In genomic region chr1:42889421-42889887, GRCm38 (mm10) we compare ENCODE assay signal across 14 mouse cellular contexts. TPM values are rescaled to one million over a fixed set of nuclear protein-coding genes. Genes with fewer than 3 reads are reported as not detected.
A peak's percentile ranks its signal among the peaks of the same experiment; 100 is the strongest.
DNase-seq lines count a peak whose midpoint lies in the region; ATAC-seq lines count a peak whose summit lies in the region.
"Had no signal": no experiment of that assay in that cellular context is flagged by ENCODE, and none has a peak within 500 bp of the region (broad histone marks: within the 10 kb centered on the region; RNA-seq: fewer than 3 reads in every experiment).

No protein-coding gene starts in this region.

- DNase-seq in heart, postnatal 10 days = peak; percentile 13 to 15
- DNase-seq in heart, postnatal 14 days = no peak
- DNase-seq in embryonic facial prominence, embryonic 10.5 days (ENCODE audit: low spot score) = peak; percentile 41
- DNase-seq in hindbrain, embryonic 11.5 days (ENCODE audit: low spot score) = peak; percentile 57
- no peak for DNase-seq in gastrocnemius, adult 18-20 months (ENCODE audit: low spot score)
- no peak for DNase-seq in gastrocnemius, postnatal 25 days
- DNase-seq: gastrocnemius, postnatal 36 days; layer of hippocampus, postnatal 36 days; right cerebral cortex, postnatal 4 days; thymus, adult 18-20 months had no signal

- no peaks in the 10 kb centered on the region for H3K9me3 ChIP-seq in embryonic facial prominence, embryonic 10.5 days
- H3K9me3 ChIP-seq in hindbrain, embryonic 11.5 days (ENCODE audit: control insufficient read depth, low read length) = no peaks in the 10 kb centered on the region
- H3K9me3 ChIP-seq in midbrain, embryonic 16.5 days (replicated peaks; ENCODE audit: control insufficient read depth, low read length, poor library complexity, severe bottlenecking) = no peaks in the 10 kb centered on the region
- H3K9me3 ChIP-seq: embryonic facial prominence, embryonic 13.5 days; liver, embryonic 15.5 days had no signal

- H3K4me1 ChIP-seq in embryonic facial prominence, embryonic 10.5 days = peaks cover 21% of the 10 kb centered on the region
- 0 out of 2 replicates have a peak, but pooled peaks cover 2% of the 10 kb centered on the region for H3K4me1 ChIP-seq in hindbrain, embryonic 11.5 days (replicated peaks; ENCODE audit: control insufficient read depth, insufficient read depth, low read length)
- H3K4me1 ChIP-seq in midbrain, embryonic 16.5 days (ENCODE audit: control insufficient read depth, insufficient read depth, low read length) = peaks cover 18% of the 10 kb centered on the region
- H3K4me1 ChIP-seq: liver, embryonic 15.5 days had no signal

- peaks cover 19% of the 10 kb centered on the region for H3K36me3 ChIP-seq in embryonic facial prominence, embryonic 10.5 days (replicated peaks)
- H3K36me3 ChIP-seq in hindbrain, embryonic 11.5 days (ENCODE audit: control insufficient read depth, insufficient read depth, low read length) = no peaks in the 10 kb centered on the region
- H3K36me3 ChIP-seq in midbrain, embryonic 16.5 days (ENCODE audit: control insufficient read depth, insufficient read depth, low read length) = no peaks in the 10 kb centered on the region

- WGBS in embryonic facial prominence, embryonic 10.5 days = 38% methylated on average over 7 of the region's 7 CpGs
- 24% methylated on average over 7 of the region's 7 CpGs for WGBS in hindbrain, embryonic 11.5 days
- WGBS in midbrain, embryonic 16.5 days = 12% methylated on average over 7 of the region's 7 CpGs

- no peak overlapping the region for H3K4me3 ChIP-seq in embryonic facial prominence, embryonic 10.5 days
- no peak overlapping the region for H3K4me3 ChIP-seq in hindbrain, embryonic 11.5 days (ENCODE audit: low read depth, low read length)
- H3K4me3 ChIP-seq in midbrain, embryonic 16.5 days (ENCODE audit: low read depth, low read length) = no peak overlapping the region
- H3K4me3 ChIP-seq: embryonic facial prominence, embryonic 13.5 days; liver, embryonic 15.5 days had no signal

- peak; percentile 79 for ATAC-seq in hindbrain, embryonic 11.5 days (ENCODE audit: low FRiP score)
- ATAC-seq in midbrain, embryonic 16.5 days = peak; percentile 70
- no peak for ATAC-seq in granulocyte monocyte progenitor cell, adult 5-6 weeks (replicated peaks; ENCODE audit: poor library complexity, severe bottlenecking)

- intact Hi-C loops in heart, postnatal 10 days (cut with DNase I) = no loop called here
- intact Hi-C loops in heart, postnatal 14 days (cut with DNase I) = no loop called here

- H3K9ac ChIP-seq in hindbrain, embryonic 11.5 days (ENCODE audit: low read depth, low read length) = no peak overlapping the region
- H3K9ac ChIP-seq in midbrain, embryonic 16.5 days (ENCODE audit: low read depth, low read length) = 0 out of 2 replicates have a peak overlapping the region, but pooled peaks have one; percentile 25
- H3K9ac ChIP-seq: embryonic facial prominence, embryonic 13.5 days; liver, embryonic 15.5 days had no signal

- H3K27ac ChIP-seq in embryonic facial prominence, embryonic 10.5 days (replicated peaks) = peak overlapping the region; percentile 63
- peak overlapping the region; percentile 61 for H3K27ac ChIP-seq in hindbrain, embryonic 11.5 days (ENCODE audit: low read depth, low read length)
- H3K27ac ChIP-seq in midbrain, embryonic 16.5 days (ENCODE audit: low read length) = peak overlapping the region; percentile 73
- H3K27ac ChIP-seq: liver, embryonic 15.5 days had no signal

- no peaks in the 10 kb centered on the region for H3K27me3 ChIP-seq in embryonic facial prominence, embryonic 10.5 days (replicated peaks; ENCODE audit: low read depth, poor library complexity, severe bottlenecking)
- H3K27me3 ChIP-seq in hindbrain, embryonic 11.5 days (ENCODE audit: control insufficient read depth, insufficient read depth, low read length) = no peaks in the 10 kb centered on the region
- H3K27me3 ChIP-seq in midbrain, embryonic 16.5 days (ENCODE audit: control insufficient read depth, insufficient read depth, low read depth, low read length) = no peaks in the 10 kb centered on the region
- H3K27me3 ChIP-seq: embryonic facial prominence, embryonic 13.5 days; liver, embryonic 15.5 days had no signal

- H3K4me2 ChIP-seq in hindbrain, embryonic 11.5 days (replicated peaks; ENCODE audit: low read depth, low read length) = no peak overlapping the region
- H3K4me2 ChIP-seq in midbrain, embryonic 16.5 days (ENCODE audit: low read length) = peak overlapping the region; percentile 23
- H3K4me2 ChIP-seq: liver, embryonic 15.5 days had no signal

RNA-seq across cellular contexts. Expression of gene Mrps9, which starts 38.4 kb away (rescaled TPM):
- 10 to 100 TPM; 92.7 to 96.9 TPM for total RNA-seq in heart, postnatal 10 days (2021)
- 10 to 100 TPM; 97.4 to 99.6 TPM for total RNA-seq in heart, postnatal 14 days (2021)
- polyA plus RNA-seq in embryonic facial prominence, embryonic 10.5 days (2016; fragmentation: Nextera tagmentation; extraction: Ambion mirVana) = 56.7 and 60.2 TPM in 2 replicates
- 56.5 TPM in 2 replicates for polyA plus RNA-seq in hindbrain, embryonic 11.5 days (2014; fragmentation: Nextera tagmentation; extraction: Ambion mirVana)
- 27.5 and 31.8 TPM in 2 replicates for polyA plus RNA-seq in midbrain, embryonic 16.5 days (2015; fragmentation: Nextera tagmentation; extraction: Ambion mirVana)
- 77.7 and 91.8 TPM in 2 replicates for total RNA-seq in granulocyte monocyte progenitor cell, adult 5-6 weeks (2014; fragmentation: Nextera tagmentation)
- total RNA-seq in granulocyte monocyte progenitor cell, adult 5-6 weeks (2017) = 83.1 and 85.3 TPM in 2 replicates
- total RNA-seq in gastrocnemius, adult 18-20 months (2021) = 10 to 100 TPM; 45.8 to 50.8 TPM
- 10 to 100 TPM; 44.8 to 47.2 TPM for total RNA-seq in gastrocnemius, postnatal 25 days (2021)

Comparison
In these comparisons a context has a peak if more than half of its experiments do, and no peak if none do; other contexts are left out.
1. DNase-seq: peak in heart, postnatal 10 days (2 of 2), embryonic facial prominence, embryonic 10.5 days (single experiment) and hindbrain, embryonic 11.5 days (single experiment); none in heart, postnatal 14 days (0 of 2), gastrocnemius, adult 18-20 months (single experiment) and gastrocnemius, postnatal 25 days (single experiment).
2. Peak in every context shown above with its lines, with median percentiles within 50 percentile points of each other: H3K27ac ChIP-seq.